Mouse (Mus musculus) ES-CJ7 (cell line): ENCODE measurements around the gene Hsf5.
A peak's percentile ranks its signal among the peaks of the same experiment; 100 is the strongest.

Experiments used
- DNase-seq: peaks from one replicate; pipeline ENCODE4 v3.0.0; 2011; ENCODE audit warnings: low read depth, low spot score

The Hsf5 gene

DNA sequence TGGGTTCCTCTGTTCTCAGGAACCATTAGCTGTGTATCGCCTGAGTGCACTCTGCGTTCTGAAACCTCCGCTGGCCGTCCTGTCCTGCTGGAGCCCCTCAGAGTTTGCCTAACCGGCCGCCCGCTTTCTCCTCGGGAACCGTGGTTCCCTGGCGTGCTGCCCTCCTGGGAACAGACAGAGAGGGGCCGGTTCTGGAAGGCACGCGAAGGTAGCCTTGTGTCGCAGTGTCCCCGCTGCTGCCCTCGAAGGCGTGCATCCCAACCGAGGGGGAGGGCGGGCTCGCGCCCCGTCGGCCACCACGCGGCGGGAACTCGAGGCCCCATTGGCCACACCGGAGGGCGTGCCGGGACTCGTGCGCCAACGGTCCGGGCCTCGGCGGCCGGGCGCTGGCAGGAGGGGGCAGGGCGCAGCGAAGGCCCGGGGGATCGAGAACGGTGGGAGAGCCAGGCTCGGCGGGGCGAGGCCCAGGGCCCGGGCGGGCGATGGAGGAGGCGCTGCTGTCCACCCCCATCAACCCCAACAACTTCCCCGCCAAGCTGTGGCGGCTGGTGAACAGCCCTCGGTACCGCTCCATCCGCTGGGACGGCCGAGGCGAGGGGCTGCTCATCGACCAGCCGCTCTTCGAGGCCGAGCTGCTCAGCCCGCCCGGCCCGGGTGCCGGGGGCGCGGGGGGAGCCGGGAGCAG, at the start of gene Hsf5:
TSS of gene Hsf5 (plus strand) at position 375 of the 685 bp plus-strand sequence.
- peak; percentile 25 for DNase-seq

DNA sequence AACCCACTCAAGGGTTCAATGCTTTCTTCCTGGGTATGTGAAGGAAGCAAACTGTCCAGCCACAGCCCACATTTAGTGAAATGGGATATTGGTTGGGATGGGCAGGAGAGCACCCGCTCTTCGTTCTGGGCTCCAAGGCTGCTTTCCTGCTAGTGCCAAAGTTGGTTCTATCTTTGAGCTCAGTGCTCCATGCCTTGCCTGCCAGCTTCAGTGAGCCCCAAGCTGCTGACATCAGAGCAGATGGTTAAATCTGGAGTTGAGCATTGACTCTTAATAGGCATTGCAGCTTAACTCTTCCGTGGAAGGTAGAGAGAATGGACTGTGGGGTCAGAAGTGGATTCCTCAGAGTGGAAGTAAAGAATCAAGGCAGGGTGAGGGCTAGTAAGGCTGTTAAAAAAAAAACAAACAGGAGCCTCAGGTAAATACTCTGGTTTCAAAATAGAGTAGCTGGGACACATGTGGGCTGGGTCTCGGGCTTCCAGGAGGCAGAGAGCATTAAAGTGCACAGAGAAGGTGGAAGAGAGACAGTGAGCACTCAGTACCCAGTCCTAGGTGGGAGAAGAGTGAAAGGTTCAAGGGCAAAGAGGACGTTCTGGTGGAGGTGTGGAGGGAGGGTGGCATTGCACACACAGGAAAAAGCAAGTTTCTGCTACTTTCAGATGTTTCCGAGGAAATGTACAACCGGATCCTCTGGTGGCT, 48.6 kb upstream of the Hsf5 start, which contains the start of gene Sept4:
TSS of gene Sept4 (plus strand) at position 649 of the 699 bp plus-strand sequence.
- DNase-seq = no peak

DNA sequence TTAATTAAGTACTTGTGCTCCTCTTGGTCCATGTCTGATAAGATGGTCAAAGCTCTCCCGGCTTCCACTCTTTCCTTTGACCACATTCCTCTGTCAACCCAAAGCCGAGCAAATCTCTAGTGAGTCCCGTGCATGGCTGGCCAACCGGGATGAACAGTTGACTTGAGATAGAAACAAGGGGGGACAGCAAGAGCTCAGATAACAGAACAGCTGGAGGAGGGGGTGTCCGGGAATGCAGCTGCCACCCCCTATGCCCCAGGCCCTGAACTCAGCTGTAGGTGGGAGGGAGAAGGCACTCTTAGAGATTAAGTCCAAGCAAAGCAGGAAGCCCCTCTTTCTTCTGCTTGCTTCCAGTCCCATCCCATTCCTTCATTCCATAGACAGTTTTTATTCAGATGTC, 46.2 kb upstream of the Hsf5 start:
- no peak for DNase-seq

DNA sequence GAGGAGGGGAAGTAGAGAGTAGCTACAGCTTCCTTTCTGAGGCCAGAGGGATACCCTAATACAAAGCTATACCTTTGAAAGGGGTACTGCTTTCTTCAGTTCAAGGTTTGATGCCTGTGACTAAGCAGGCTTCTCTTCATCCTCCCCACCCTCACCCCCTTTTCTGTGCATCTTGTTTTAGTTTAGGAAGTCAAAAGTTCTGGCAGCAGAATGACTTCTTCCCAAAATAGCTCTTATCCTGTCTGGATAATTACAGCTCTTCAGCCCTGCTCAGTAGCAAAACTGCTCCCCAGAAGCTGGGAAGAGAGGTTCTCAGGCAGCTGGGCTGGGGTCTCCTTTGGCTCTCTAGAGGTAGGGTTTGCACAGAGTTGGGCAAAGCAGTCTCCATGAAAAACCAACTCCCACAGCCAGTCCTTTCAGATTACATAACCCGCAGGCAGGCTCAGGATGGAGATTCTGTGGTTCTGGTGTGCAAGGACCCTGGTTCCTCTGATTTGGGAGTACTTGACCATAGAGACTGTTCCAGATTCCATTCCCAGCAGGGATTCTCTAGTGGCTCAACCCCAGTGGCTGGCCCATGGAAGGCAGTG, 45.5 kb upstream of the Hsf5 start:
- no peak for DNase-seq

DNA sequence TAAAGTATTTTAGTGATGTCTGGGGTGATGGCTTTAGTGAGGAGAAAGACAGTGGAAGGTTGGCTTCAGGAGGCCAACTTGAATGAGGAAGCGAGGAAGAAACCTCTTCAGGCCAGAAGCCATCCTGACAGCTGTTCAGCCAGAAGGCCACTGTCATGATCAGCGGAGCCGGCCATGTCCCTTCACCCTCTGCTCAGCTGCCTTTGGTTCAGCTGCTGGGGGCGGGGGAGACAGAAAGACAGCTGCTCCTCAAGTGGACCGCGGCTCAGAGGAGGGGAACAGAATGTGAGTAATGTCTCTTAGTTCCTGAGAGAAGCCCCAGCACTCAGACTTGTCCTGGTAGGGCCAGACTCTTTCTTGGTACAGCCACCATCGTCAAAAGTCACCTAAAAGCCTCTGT, 43.2 kb upstream of the Hsf5 start:
- DNase-seq = no peak

DNA sequence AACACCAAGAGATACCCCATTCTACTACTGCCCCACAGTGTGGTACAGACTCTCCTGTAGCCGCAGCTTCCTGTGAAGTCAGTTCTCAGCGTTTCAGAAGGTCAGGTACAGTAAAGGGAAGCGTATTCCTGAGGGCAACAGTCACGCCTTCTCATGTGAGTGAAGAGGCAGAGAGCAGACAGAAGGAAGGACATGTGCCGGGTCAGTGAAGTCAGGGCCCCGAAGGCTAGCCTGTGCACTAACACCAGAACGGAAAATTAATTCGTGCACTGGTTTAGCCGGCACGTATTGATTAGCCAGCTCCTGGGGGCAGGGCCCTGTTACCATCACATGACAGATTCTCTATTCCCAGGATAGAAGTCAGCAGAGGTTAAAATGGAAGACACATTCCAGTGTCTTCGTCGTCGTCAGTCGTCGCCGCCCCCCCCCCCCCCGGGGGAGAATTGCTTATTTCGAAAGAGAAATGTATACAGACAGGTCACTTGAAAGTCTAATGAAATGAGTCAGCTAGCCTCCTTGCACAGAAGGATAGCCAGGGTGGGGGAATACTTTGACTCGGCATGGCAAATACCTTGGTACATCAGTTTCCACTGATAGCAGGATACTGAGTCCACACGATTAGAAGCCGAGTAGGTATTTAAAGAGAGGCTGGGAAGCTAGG, 42.3 kb upstream of the Hsf5 start:
- DNase-seq = no peak

DNA sequence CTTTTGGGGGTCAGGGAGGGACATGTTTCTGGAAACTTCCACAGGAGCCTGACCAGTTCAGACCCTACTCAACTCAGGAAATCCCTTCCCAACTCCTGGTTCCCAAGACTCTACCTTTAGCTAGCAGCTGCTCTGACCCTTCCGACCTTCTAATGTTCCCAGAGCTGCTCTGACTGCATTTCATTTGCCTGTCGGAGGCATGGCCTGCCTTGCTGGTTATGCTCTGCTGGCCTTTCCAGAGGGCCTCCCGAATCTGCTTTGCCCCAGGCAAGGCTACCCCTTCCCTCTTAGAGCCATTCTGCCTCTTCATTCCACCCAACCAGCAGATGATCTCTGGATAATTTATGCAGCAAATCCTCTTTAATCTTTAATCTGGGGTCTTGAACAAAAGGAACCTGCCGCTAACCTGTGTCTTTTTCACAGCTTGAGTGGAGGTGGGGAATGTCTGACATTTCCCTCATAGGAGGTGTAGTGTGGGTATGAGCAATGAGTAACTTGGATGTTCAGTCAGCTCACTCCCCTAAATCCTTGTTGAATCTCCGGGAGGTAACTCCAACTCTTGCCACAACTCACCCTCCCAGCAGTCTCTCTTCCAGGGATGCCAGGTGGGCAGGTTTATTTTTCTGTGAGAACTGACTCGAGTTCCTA, 39.2 kb upstream of the Hsf5 start:
- no peak for DNase-seq

DNA sequence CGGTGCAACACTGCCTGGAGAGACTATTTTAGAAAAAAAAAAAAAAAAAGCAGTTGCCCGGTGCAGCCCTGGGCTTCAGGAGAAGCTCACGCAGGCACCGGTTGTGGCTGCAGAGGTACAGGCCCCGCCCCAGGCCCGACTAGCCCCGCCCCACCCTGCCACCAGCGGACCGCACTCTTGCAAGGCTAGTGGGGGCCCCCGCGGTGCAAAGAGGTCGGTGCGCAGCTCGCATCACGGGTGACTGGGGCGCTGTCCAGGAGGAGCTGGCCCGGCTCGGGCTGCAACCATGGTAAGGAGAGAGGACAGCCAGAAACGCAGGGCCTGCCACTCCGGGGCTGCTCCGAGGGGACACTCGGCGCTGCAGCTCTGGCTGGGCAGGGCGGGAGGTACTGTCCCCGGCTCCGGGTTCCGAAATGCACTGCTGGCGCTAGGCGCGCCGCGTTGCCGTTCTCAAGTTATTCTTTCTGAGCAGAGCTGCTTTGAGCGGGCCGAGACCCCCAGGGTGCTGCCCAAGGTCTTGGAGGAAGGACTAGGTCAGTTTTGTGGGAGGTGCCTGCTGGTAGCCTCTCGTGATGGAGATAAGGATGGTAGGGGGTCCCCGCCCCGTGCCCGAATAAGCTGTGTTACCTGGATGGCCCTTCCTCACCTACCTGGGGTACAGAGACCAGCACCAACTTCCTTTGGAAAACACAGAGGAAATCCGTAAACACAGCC, 38.6 kb upstream of the Hsf5 start:
- DNase-seq = no peak

DNA sequence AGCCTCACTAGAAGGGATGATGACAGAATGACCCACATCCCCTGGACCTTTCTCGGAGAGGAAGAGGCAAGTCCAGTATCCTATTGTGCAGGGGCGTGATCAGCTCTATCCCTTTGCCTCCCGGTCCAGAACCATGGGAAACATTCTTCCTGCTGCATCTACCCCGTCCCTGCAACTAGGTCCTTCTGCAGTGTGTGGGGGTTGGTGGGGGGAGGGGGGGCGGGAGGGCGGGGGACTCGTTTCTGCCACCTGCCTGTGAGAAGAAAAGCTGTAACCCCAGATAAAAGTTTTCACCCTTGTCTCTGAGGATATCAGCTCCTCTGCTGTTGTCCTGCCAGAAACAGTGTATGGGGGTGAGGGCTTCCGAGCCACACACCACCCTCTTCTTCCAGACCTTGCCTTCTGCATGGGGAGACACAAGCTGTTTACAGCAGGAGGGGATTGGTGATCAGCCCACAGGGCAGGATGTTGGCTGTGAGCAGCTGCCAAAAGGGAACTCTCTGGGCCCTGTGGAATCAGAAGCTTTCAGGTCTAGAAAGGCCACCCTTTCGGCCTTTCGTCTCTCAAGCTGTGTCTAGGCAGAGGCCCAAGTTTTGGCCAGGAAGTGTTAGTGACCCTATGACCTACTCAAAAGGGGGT, 37.9 kb upstream of the Hsf5 start:
- DNase-seq = no peak

DNA sequence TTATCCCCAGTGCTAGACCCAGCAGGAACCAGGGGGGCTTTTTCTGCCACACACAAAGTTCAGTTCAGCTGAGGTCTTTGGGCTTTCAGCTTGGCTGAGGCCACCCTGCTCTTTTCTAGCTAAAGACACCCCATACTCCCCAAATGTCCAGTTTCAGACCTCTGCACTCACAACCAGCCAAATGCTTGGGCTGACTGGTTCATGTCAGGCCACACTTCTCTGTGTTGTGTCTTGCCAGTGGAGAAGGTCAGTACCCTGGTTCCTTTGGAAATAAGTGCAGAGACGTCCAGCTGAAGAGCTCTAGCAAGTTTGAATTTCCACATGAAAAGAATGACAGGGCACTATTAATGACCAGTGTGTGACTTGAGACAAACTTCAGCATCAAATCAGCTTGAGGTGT, 37.3 kb upstream of the Hsf5 start:
- no peak for DNase-seq

DNA sequence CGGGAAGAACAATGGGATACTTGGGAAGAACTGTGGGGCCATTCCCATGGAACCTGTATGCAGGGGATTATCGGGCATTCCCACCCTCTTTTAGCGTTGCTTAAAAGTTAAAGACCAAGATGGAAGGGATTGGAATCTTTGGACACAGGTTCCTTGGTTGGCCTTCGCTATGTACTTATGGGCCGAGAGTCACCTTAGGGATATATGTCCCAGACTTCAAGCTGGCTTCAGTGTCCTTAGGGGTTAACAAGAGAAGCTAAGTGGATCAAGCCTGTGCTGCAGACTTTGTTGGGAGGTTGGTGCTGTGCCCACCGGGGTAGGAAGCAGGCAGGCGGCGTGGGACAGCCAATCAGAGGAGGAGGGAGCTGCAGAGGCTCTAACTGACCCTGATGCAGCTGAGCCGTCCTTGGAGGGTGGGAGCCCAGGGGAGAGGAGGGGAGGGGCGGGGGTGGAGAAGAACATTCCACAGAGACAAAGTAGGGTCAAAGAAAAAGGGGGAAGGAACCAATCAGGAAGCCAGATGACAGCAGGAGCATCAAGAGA, 36.4 kb upstream of the Hsf5 start:
- DNase-seq = no peak

DNA sequence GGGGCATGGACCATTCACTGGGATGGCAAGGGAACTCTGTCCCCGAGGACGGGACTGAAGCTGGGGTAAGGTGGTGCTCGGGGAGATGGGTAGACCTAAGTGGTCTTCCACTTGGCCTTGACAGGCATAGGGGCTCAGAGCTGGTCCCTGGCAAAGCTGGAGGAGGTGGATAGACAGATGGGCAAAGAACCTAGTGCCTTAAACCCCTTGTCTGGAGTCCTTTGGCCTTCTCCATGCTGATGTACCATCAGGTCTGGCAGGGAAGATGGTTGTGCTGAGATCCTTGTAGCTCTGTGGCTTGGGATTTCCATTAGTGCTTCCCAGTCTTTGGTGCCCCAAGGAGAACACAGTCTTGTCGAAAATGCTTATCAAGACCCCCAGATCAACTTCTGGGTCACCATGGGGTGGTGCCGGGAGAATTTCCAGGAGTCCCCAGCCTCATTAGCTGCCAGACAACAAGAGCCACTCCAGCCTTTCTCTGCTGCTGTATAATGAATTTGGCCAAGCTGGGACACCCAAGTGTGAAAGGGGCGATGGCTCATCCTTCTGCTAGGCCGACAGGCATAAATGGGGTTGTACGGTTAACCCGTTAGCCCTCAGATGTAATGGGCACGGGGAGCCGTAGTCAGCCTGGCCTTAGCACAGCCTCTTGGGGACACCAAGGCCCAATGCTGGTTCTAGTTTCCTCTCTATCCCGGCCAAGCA, 35.7 kb upstream of the Hsf5 start:
- no peak for DNase-seq

DNA sequence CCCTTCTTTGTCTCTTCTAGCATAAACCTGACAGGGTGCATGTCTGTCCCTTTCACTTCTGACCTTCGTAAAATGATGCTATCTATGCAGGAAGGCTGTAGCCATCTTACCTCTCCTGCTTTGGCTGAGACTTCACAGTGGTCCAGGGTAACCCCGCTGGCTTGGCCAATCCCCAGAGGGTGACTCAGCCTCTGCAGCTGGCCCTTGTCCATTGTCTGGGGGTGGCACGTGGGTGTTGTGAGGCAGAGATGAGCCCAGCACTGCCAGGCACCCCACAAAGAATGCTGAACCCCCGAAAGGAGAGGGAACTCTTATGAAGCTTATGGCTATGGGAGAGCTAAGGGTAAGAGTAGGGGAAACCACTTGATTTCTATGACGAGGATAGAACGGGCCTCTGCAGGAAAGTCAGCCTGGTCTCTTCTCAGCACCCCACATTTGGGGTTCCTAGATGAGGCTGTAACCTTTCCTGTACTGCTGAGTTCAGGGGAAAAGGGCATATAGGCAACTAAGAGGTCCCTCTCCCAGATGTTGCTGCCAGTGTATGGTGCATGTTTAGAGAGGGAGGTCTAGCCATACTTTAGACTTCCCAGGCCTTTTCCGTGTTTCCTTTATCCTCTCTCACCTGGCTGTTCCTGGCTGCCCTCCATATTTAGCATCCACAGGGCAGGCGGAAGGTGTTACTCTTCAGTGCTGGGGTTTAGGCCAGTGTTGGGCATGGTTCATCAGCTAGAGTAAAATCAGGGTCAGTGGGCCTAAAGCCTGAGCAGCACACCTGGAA, 34.8 kb upstream of the Hsf5 start:
- no peak for DNase-seq

DNA sequence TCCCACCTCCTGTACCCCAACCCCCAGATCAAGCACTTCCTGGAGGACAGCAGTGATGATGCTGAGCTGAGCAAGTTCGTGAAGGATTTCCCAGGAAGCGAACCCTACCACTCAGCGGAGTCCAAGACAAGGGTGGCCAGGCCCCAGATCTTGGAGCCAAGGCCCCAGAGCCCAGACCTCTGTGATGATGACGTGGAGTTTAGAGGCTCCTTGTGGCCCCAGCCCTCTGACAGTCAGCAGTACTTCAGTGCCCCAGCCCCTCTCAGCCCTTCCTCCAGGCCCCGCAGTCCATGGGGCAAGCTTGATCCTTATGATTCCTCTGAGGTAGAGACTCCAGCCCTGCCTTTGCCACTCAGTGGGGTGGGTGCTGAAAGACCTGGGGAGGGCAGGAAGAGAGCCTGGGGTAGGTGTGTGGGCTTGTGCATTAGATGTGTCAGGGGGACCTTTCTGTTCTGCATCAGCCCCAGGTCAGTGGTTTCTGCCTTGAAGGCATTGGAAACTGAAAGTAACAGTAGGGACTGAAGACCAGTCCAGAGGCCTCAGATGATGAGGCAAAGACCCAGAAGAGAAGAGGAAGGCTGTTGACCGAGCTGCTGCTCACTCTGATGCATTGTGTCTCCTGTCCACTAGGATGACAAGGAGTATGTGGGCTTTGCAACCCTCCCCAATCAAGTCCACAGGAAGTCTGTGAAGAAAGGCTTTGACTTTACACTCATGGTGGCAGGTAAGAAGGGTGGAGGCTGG, 33.5 kb upstream of the Hsf5 start:
- DNase-seq = no peak

DNA sequence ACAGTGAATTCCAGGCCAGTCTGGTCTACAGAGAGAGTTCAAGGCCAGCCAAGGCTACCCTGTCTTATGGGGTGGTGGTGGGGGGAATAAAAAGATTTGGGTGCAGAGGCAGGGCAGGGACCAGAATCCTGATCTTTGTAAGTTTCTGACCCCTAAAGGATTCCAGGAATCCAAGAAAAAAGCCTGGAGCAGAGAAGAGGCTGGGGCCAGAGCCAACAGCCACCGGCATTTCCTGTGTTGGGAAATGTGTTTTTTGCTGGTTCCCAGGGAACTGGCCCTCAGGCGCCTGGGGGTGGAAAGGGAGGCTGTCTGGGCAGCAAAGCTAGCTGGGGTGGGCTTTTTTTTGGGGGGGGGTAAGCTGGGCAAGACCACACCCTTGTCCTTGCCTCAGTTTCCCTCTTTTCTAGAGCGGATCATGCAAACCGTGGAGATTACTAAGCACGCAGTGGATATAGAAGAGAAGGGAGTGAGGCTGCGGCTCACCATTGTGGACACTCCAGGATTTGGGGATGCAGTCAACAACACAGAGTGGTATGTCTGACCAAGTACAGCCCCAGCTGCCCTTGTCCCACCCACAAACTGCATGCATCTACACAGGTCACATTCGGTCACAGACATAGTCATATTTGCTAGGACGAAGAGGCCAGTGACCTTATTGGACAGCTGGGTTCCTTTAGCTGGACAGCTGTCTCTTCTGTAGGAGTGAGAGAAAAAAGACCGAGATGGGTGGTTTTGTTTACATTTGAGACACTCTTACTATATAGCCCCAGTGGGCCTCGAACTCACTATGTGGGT, 32.1 kb upstream of the Hsf5 start:
- DNase-seq = no peak

DNA sequence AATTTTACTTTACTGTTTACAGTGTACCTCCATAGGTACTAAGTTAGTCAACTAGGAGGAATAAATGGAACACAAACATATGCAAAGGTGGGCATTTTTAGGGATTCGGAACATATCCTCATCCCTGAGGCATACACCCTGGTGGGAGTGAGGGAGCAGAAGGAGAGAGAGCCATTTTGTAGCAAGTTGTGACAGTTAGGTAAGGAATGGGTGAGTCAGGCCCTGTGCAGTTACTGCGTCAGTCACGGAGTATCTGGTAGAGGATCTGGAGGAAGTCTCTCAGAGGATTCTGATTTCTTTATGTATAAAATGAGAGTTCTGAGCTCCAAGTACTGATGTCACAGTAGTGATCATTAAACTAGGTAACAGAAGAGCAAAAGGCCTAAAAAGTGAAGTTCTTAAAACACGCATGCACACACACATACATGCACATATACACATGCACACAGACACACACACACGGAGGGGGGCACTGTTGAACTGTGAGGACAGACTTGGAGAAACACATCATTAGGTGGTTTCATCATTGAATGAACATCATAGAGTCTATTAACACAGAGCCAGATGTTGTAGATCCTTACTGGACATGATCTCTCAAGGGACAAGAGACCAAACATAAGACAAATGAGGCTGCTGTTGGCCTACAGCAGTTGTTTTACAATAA, 29.6 kb upstream of the Hsf5 start:
- no peak for DNase-seq

DNA sequence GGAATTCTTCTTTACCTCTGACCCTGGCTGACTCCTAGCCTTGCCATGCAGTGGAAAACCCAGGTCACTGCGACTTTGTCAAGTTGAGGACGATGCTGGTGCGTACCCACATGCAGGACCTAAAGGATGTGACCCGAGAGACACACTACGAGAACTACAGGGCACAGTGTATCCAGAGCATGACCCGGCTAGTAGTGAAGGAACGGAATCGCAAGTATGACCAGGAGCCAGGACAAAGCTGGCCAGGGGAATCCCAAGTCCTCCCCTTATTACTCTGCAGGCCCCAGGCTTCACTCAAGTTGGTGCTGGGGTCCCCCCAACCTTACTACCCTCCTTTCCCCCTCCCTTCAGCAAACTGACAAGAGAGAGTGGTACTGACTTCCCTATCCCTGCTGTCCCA, 27.4 kb upstream of the Hsf5 start:
- DNase-seq = no peak
